Mouse (Mus musculus) naive thymus-derived CD4-positive, alpha-beta T cell, adult 2 months (primary cell): Measurements from ENCODE around the gene Washc3.

ENCODE experiments used
- DNase-seq: peaks from one replicate; pipeline ENCODE4 v3.0.0-alpha.2; 2011; ENCODE audit warnings: low read depth

Washc3 gene

DNA sequence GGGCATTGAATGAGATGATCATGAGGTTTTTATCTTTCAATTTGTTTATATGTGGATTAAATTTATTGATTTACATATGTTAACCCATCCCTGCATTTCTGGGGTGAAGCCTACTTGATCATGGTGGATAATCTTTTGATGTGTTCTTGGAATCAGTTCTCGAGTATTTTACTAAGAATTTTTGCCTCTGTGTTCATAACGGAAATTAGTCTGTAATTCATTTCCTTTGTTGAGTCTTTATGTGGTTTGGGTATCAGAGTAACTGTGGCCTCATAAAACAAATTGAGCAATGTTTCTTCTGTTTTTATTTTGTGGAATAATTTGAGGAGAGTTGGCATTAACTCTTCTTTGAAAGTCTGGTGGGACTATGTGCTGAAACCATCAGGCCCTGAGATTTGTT, 54.7 kb downstream of the Washc3 start:
- no peak for DNase-seq

DNA sequence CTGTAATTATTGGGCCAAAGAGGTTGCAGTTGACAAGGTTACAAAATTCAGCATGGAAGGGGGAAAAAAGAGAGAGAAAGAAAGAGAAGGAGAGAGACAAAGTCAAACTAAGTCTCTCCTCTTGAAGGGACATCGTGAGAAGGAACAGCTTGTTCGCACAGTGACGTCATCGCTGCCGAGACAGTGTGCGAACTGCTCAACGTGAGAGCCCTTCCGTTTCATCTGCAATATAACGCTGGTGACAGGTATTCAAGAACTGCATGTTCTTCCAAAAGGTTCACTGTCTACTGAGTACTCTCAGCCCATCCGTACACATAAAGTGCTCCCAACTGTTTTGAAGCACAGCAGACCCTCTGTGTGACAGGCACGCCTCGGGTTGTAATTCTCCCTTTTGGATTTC, 59.4 kb downstream of the Washc3 start:
- DNase-seq: no peak

DNA sequence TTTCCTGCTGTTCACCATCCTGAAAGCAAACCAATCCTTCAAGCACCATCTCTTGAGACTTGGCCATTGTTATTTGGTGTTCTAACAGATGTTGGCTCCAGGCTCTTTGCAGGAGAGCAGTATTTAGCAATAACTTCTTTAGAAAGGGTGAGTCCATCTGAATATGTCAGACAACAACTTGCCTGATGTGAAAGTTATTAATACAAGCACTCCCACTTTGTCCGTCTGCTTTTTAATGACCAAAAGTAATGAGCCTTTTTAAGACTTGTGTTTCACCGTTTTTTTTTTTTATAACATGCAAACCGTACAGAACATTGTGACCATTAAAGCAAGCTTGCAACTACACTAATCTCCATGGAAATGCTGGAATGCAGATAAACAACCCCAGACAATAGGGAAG, 60.3 kb downstream of the Washc3 start:
- DNase-seq: no peak

DNA sequence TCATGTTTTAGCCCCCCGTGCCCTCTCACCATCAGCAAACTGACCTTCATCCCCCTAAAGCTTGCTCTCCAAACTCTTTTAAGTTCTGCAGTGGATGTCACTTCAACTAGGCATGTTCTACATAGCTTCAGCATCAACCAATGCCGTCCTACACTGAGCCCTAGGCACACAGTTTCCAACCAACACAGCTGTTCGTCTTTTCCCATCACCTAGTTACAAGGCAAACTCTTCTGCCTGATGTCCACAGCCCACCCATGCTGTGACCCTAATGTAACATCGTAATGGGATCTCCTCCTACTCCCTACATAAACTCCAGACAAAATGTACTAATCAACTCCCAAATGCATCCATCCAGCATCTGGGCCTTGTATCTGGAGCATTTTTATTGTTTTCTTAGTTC, 62.5 kb downstream of the Washc3 start:
- DNase-seq: no peak

DNA sequence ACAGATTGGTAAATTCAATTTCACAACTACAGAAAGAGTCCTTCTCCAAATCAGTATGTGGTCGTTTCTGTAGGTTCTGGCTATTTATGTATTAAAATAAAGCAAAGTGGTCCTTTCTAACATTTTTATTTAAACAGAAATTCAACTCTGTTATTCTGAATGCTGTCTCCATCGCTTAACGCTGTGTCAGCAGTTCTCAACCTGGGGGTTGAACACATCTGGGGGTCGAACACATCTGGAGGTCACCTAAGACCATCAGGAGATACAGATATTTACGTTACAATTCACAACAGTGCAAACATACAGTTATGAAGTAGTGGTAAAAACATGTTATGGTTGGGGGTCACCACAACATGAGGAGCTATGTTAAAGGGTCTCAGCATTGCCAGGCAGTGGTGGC, 73.2 kb downstream of the Washc3 start:
- DNase-seq: no peak

DNA sequence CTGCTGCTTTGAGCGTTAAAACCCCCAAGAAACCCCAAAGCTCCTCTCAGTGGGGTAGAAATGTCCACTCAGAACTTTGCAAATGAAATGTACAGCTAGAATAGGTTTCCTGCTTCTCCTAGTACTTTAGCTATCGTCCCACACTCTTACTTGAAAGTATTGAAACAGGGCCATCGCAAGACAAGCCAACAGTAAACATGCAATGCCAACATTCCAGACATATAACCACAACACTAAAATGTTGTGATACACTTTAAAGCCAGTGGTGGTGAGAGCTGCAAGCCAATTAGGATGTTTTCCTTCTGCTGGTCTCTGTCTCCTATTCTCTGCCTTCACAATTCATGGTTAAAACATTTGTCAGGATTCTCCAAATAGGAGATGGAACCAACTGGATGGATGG, 80.8 kb downstream of the Washc3 start:
- DNase-seq: no peak

DNA sequence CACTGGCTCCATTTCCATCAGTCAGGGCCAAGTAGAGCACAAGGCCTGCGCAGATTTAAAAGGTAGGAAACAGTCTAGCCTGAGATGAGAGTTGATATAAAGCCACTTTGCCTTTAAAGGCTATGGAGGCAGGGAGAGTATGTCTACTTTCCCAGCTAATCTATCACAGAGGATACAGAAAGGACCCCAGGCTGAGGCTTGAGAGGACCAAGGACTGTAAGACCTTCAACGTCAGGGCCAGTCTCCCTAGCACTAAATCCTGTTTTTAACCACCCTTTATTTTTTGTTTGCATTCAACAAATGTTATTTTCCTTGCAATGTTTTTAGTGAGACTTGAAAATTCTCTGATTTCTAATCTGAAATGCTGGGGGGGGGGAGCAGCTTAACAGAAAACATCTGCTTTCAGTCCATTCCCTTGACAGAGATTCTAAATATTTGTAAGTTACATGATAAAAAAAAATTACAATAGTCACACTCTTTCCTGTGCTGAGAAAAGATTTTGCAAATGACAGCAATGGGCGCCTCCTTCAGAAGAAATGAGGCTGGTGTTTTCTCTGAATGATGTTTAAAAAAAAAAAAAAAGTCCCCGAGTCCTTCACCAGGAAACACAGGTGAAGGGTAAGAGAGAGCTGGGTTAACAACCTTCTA, 83.6 kb downstream of the Washc3 start:
- no peak for DNase-seq

DNA sequence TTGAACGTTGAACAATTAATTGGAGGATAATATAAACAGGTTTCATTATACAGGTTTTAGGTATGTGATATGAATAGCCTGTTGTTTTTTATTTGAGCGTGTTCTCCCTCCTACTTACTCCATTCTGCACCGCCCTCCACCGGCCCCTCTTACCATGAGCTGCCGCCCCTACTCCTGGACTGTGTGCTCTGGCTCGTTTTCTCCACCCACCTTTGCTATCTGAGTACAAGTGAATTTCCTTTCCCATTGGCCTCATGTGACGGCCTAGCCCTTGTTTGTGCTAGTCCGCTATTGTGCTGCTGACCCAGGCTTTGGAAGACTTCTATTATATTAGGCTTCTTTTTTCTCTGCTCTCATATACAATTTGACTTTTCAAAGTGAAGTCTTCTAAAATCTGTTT, 86.4 kb downstream of the Washc3 start:
- no peak for DNase-seq

DNA sequence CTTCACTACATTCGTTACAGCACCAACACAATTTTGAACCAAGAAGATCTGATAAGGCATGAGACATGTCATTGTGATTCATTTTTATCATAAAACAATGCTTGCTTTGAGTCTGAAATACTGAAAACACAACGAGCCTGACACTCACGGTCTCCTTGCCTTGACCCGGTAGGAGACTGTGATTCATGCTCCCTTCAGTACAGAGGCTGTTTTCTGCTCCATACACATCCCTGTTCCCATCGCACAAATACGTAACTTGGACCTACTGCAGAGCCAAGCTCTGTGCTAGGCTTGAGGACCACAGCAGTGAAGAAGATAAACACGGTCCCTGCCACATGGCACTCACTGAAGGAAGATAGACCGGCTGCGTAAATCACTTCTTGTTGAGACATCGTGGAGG, 87.2 kb downstream of the Washc3 start:
- no peak for DNase-seq

DNA sequence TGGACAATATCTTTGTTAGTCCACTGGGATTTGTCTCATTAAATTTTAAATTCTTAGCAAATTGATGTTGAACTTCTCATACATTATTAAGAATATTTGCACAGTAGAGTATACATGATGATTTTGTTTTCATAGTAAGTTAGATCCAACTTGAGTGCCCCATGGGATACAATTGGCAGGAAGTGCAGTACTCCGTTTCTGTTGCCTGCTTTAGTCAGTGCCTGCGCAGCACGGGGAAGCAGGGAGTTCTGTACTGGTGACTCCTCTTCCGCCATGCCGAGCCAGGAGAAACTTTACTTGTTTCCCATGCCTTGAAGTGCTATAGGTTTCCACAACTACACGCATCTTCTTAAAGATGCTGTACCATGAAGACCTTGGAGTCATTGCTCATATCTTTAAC, 94.2 kb downstream of the Washc3 start:
- DNase-seq: no peak
